Mouse (Mus musculus) lung, adult 18-20 months (tissue): ENCODE measurements around the gene Dlg4.

Experiments
- DNase-seq, 2 experiments: peaks; one replicate each; pipeline ENCODE4 v3.0.0; 2022; ENCODE audit warnings: mixed read lengths in 2 of 2

Gene Dlg4

DNA sequence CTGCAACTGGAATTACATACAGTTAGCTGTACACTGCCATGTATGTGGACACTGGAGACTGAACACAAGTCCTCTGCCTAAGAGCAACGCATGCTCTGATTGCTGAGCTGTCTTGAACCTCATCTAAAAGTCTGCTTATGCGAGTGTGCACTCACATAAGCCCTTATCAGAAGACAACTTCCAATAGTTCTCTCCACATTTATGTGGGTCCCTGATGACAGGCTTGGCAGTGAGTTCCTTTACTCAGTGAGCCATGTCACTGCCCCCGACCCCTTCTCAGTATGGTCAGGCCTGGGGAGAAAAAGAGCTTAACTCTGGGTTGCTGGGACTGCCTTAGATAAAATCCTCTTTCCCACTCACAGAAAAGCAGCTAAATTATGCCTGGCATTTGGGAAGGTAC is at the start of gene Dlg4:
Gene Dlg4 (plus strand): TSS at position 274 of the 400 bp plus-strand sequence.
- DNase-seq, result no peak

- DNase-seq, result no peak
Measured at GRCm38 (mm10) chr11:69968793-69969192, 47.9 kb upstream of the Dlg4 start.

DNA sequence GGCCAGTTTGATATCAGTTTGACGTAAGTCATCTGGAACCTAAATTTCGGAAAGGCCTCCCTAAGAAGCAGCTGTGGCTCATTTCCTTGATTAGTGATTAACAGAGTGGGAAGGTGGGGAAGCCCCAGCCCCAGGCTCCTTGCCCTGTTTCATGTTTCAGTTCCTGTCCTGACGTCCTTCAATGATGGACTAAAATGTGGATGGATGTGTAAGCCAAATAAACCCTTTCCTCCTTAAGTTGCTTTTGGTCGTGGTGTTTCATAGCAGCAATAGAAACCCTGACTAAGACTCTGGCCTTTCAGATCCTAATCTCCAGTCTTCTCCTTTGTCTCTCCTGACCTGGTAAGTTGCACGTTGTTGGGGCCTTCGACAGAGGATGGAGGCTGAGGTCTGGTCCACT is 46.5 kb upstream of the Dlg4 start:
- no peak for DNase-seq

DNA sequence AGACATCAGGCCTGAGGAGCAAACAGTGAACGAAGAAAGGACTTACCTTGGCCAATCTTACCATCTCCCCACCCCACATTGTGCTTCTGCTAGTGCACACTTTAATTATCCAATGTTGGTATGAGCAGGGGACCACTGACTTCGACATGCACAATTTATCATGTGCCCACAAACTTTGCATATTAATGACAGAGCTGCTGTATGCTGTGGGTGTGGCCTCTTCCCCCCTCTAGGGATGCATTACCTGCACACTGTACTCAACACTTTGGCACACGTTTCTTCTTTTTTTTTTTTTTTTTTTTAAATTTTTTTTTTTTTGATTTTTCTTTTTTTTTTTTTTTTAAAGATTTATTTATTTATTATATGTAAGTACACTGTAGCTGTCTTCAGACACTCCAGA is 46.0 kb upstream of the Dlg4 start:
- no peak for DNase-seq

GRCm38 (mm10) chr11:69974907-69975306 is 41.8 kb upstream of the Dlg4 start:
- no peak for DNase-seq

GRCm38 (mm10) chr11:69976271-69976670 is 40.5 kb upstream of the Dlg4 start:
- DNase-seq, result no peak

DNA sequence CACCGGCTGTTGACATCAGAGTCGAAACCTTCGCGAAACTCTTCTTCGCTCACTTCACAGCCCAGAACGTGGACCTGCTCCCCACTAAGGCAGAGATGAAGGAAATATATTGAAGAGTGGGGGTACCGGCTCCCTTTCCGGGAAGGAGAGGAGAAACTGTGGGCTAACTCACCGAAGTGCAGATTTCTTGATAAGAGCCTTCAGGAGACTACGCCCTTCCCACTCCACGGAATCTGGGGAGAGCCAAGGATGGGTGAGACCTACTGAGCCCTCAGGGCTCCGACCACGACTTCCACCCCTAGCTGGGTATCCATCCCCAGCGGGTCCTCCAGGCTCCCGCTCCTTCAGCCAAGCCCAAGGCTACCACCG is 36.9 kb upstream of the Dlg4 start:
- no peak for DNase-seq

GRCm38 (mm10) chr11:69980196-69981140 is 36.3 kb upstream of the Dlg4 start:
- DNase-seq, result peak; percentile 96 to 97

DNA sequence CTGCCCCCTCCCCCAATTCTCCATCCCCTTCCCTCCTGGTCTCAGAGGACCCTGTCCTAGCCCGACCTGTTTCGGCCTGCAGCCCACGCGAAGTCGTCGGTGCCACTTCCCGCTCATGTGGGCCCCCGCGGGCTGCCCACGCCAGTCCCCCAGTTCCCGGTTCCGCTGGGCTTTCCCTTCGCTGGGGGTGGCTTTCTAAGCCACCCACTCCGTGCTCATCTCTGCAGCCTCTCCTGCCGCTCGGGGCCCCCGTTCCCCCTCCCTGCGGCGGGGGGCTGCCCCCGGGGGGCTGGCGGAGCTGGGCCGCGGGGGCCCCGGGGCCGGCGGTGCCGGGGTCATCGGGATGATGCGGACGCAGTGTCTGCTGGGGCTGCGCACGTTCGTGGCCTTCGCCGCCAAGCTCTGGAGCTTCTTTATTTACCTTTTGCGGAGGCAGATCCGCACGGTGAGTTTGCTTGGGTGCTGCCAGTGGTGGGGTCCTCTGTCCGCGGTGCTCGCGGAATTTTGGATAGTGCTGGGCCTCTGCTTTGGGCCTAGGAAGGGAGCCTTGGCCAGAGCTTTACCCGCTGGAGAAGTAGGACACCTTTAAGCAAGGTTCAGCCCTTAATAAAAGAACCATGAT is 35.5 kb upstream of the Dlg4 start, which contains the start of gene Ctdnep1:
Gene Ctdnep1 (plus strand): TSS at position 16 of the 622 bp plus-strand sequence.
- DNase-seq, result peak in 1 of 2 experiments; percentile 27

GRCm38 (mm10) chr11:69982225-69982624 is 34.5 kb upstream of the Dlg4 start, which contains the start of gene Elp5:
Gene Elp5 (minus strand): TSS chr11:69982517.
- no peak for DNase-seq

GRCm38 (mm10) chr11:69982877-69983276 is 33.9 kb upstream of the Dlg4 start:
- no peak for DNase-seq

DNA sequence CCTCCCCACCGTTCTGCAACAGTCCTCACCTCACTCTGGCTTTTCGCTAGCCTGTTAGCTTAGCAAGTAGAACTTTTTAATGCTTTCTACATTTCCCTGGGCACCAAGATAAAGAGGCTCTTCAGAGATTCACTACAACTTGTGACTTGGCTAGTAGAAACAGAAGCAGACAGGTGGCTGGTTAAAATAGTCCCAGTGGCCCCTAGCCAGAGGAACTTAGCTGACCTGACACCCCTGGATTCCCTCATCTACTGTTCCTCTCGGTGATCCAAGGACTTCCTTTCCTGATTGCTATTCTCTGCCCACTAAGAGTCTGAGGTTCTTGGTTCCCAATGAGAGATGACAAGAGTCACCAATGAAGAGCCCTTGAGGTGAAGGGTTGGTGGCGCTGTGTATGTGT is 33.4 kb upstream of the Dlg4 start:
- no peak for DNase-seq

GRCm38 (mm10) chr11:69984431-69984830 is 32.3 kb upstream of the Dlg4 start:
- DNase-seq, result no peak

- no peak for DNase-seq
Measured at GRCm38 (mm10) chr11:69989949-69990348, 26.8 kb upstream of the Dlg4 start.

DNA sequence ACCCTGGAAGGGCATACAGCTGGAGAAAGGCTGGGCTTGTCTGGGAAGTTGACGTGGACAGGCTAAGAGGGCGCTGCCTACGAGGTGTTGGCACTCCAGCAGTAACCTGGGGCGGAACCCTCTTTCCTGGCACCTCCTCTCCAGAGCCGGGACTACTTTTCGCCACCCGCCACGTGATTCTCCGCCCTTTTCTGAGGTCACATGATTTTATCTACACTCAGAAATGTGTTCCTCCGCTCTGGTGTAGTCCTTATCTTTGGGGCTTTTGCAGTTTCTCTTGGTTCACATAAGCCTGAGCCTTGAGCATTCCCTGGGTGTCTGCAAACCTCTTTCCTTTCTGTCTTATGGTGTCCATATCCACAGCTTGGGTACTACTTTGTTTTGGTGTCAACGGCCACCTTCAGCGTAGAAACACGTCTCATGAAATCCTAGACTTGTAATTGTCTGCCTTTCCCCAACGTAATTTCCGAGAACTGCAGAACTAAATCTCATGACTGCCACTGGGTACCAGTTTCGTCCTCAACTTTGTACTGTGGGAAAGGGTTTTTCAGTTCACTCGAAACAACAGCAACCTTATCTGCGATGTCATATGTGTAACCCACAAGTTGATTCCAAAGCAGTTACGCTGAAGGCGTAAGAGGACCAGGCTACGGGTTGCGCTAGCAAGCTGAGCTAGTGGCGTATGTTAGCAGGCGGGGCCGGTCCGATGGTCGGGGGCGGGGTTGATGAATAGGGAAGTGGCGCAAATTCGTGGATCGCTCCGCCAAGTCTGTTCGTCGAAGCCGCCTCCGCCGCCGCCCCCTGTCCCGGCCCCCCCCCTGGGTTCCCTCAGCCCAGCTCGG is 25.7 kb upstream of the Dlg4 start, which contains the start of gene Gabarap:
Gene Gabarap (plus strand): TSS at position 294 of the 842 bp plus-strand sequence.
- DNase-seq, result peak; percentile 98

GRCm38 (mm10) chr11:69991711-69992110 is 25.0 kb upstream of the Dlg4 start:
- DNase-seq, result no peak

DNA sequence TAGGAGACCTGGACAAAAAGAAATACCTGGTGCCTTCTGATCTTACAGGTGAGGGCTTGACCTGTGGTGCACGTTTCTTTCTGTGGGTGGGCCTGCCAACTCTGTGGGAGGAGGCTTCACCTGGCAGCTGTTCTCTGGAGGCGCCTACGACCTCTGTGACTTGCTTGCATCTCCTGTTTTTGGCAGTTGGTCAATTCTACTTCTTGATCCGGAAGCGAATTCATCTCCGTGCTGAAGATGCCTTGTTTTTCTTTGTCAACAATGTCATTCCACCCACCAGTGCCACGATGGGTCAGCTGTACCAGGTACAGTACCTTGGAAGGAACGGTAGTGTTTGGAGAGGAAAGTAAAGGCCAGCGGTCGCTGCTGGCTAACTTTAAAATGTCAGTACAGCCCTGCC is 24.3 kb upstream of the Dlg4 start:
- no peak for DNase-seq

- no peak for DNase-seq
Measured at GRCm38 (mm10) chr11:69992932-69993331, 23.8 kb upstream of the Dlg4 start.

DNA sequence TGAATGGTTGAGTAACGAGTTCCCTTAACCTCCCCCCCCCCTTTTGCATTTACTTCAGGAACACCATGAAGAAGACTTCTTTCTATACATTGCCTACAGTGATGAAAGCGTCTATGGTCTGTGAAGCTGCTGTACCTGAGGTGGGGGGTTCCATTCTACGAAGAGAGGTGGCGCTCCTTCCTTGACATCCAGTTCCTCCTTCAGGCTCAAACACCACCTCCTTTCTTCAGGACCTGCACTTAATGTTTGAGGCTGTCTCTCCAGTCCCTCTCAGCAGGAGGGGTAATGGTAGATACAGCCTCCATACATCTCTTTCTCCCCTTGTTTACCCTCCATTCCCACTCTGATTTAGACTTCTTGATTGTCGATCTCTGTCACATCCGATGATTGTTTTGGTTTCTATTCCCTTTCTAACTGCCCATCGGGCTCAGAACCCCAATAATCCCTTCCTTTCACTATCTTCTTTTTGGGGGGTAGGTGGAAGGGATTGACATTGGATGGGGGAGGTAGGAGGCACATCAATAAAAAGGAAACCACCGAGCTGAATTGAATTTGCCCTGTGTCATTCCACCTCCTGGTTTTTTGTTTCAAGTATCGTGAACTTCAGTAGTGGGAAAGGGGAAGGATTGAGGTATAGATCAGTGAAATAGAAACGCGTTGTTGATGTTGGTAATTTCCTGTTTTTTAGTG is 22.2 kb upstream of the Dlg4 start:
- no peak for DNase-seq

DNA sequence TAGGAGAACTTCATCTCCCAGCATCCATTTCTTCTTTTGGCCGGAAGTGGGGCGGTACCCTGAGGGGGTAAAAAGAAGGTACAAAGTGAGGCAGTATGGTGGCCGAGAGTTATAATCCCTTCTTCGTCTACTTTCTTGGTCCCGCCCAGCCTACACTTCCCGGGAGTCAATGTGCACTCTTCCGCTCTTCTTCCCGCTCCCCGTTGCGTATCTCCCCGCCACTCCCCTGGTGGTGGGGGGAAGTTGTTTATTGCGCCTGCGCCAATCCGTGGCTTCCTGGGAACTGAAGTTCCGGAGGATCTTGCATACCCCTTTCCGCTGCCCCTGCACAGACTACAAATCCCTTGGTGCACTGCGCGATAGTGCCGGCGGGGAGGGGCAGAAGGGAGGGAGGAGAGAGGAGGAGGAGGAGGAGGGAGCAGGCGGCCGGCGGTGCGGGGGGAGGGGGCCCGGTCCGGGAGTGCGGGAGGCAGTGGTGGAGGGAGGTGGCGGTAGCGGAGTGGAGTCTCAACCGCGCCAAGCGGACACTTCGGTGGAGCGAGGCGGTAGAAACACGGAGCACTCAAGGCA is 21.3 kb upstream of the Dlg4 start, which contains the start of gene Phf23:
Gene Phf23 (plus strand): TSS at position 387 of the 570 bp plus-strand sequence.
- DNase-seq, result peak; percentile 99

GRCm38 (mm10) chr11:69996161-69997061 is 20.3 kb upstream of the Dlg4 start:
- peak in 1 of 2 experiments; percentile 48 for DNase-seq
